Mouse (Mus musculus) thymus, adult 18-20 months (tissue): ENCODE measurements around the gene Gpr6.

Experiments
- DNase-seq, 2 experiments: peaks; one replicate each; pipeline ENCODE4 v3.0.0; 2022; ENCODE audit warnings: mixed read lengths in 2 of 2

The Gpr6 gene

DNA sequence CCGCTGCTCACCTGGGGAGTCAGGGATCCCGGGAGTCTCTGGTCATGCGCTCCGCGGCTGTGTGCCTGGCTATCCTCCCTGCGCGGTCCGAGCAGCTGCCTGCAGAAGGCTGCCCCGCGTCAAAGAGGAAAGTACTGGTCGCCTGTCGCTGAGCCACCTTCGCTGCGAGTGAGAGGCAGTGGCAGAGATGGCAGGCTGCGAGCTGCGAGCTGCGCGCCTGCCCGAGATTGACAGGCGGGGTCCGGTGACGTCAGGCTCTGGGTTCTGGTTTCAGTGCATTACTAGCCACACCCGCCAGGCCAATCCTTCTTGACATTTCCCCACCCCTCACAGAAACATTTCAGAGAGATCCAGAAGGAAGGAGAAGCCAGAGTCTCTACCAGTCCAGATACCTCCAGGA, at the start of gene Gpr6:
Gene Gpr6 (minus strand): TSS at position 170 of the 400 bp plus-strand sequence.
- DNase-seq = no peak

- no peak for DNase-seq
Measured at GRCm38 (mm10) chr10:41100060-41100459, 28.0 kb upstream of the Gpr6 start.

DNA sequence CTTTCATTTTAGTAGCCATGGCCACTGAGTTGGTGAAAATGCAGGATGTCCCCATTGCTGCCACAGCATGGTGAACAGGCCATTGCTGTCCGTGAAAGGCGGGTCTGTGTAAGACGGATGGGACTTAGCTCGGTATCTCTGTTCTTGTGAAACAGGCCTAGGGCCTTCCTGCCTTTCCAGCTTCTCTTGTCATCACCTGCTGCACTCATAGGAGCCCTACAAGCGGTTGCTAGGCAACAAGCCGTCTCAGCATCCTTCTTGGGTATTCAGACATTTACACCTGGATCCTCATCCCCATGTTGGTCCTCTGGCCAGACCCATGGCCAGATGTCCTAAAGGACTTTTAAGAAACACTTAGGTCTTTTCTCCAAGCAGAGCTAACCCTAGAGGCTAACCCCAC, 26.1 kb upstream of the Gpr6 start:
- DNase-seq = no peak

DNA sequence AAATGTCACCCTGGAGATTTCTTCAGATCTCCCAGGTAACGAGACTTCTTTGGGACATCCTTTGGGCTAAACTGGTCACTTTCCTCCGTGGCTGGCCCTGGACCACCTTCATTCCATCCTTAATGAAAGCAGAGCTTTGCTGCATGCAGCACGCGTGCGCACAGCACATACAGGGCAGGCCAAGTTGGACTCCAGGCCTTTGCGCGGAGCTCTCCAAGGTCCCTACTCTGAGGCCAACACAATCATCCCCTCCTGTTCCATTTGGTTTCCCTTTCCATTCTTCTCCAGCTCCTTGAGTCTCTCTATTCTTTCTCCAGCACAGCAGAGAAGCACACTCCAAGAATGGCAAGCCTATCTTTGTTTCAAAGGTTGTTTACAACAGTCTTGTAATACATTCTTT, 16.8 kb upstream of the Gpr6 start:
- no peak for DNase-seq

DNA sequence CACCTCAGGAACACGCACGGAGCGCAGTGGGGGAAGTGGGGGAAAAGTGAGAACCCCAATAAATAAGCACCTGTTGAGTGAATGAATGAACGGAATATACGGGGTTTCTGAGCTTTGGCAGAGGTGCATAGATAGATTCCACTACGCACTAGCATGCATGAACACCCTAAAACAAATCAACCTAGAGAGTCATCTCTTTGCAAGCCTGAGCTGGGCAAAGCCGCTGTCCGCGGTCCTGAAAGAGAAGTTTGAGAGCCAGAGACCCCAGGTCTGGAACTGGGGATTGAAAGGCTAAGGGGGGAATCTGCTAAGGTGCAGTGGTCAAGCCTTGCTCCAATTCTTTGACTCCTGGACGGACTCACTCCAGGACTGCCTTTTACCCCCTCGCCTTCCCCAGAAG, 389 bp downstream of the Gpr6 start:
- DNase-seq = no peak

DNA sequence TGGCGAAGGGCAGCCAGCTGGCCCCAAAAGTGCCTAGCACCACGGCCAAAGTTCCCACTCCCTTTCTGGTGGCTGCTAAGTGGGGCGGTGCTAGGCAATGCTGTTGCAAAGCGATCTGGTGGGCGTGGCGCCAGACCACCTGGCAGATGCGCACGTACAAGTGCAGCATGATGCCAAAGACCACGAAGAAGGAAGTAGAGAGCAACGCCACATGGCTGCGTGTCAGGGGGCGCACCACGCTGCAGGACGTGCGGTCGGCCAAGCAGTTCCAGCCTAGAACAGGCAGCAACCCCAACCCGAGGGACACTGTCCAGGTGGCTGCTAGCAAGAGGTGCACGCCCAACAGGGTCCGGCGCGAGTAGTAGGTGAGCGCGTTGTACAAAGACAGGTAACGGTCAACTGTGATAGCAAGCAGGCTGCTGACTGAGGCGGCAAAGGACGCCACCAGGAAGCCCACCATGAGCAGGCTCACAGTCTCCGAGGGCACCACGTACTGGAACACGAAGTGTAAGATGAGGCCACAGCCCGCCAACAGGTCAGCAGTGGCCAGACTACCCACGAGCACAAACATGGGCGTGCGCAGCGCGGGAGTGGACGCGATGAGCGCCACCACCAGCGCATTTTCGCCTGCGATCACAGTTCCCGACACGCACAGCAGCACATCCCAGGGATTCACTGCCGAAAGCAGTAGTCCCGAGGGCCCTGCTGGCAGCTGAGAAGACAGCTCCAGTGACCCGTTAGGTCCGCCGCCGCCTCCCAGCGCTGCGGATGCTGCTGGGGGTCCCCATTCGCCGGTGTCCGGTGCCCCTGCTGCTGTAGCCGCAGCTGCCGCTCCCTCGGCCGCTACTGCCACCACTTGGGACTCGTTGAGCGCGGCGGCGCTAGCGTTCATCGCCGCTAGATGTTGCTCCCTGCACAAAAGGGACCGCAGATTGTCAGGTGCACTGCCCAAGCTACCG, 1.1 kb downstream of the Gpr6 start:
- DNase-seq = no peak

DNA sequence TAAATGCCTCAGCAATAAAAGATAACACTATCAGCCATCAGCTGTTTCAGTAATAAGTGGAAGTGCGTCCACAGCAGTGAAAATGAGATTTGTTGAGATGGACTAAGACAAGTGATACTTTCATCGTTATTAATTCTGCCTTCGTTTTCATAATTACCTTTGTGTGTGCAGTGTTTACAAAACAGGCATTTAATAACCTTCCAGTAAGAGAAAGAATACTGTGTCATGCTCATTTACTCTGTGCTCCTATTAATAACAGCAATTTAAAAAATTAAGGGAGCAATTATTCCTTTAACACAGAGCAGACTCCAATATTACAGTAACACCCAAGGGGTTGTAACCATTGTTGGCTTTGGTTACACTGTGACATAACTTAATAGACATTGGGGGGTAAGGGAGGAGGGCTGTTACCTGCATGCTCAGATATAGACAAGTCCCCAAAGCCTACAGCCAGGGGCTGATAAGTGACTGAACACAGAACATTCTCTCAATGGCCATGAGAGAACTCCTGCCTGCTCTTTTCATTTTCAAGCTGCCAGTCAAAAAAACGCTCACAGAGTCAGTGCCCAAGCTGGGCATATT, 11.7 kb downstream of the Gpr6 start:
- DNase-seq = no peak

DNA sequence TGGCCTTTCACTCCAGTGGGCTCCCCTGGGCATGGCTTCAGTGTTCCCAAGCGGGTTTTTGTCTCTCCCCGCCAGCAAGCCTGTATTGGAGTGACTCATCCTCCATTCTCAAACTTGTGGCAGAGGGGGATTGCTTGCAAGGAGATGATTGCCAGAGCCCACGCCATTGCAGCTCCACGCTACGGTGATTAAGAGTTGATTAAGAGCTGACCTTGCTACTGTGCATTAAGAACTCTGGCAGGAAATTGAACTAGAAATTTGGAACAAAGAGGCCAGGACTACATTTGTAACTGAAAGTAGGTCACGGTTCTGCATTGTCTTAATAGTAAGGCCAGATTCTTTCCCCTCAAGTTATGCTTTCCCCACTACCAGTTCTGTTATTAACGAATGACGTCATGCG, 16.5 kb downstream of the Gpr6 start:
- no peak for DNase-seq

- DNase-seq = no peak
Measured at GRCm38 (mm10) chr10:41054005-41054404, 18.1 kb downstream of the Gpr6 start.

- DNase-seq = no peak
Measured at GRCm38 (mm10) chr10:41042272-41042671, 29.8 kb downstream of the Gpr6 start.

DNA sequence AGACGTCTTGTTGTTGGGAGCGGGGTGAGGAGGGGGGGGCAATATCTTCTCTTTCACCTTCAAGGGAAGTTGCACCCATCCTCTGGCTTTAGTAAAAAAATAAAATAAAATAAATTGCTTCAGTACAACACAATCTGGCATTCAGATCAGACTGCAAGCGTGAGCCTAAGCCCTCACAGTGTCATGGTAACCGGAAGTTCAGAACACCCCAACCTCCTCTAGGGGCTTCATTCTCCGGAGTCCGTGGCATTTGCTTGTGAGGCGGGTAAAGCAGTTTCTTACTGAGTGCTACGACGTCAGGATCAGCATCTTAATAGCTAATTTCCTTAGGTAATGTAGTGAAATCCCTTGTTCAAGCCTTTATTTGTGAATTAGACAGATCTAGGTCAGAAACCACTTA, 30.6 kb downstream of the Gpr6 start:
- no peak for DNase-seq

DNA sequence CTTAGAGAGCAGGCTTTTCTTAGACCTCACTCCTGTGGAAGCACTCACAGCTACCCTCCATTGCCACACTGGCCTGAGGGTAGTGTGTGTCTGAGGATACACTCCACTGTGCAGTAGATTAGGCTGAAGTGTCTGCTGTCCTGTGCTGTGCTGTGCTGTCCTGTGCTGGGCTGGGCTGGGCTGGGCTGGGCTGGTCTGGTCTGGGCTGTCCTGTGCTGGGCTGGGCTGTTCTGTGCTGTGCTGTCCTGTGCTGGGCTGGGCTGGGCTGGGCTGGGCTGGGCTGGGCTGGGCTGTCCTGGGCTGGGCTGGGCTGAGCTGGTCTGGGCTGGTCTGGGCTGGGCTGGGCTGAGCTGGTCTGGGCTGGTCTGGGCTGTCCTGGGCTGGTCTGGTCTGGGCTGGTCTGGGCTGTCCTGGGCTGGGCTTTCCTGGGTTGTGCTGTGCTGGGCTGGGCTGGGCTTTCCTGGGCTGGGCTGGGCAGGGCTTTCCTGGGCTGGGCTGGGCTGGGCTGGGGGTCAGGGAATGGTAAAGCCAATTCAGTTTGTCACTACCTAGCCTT, 31.5 kb downstream of the Gpr6 start:
- DNase-seq = no peak

DNA sequence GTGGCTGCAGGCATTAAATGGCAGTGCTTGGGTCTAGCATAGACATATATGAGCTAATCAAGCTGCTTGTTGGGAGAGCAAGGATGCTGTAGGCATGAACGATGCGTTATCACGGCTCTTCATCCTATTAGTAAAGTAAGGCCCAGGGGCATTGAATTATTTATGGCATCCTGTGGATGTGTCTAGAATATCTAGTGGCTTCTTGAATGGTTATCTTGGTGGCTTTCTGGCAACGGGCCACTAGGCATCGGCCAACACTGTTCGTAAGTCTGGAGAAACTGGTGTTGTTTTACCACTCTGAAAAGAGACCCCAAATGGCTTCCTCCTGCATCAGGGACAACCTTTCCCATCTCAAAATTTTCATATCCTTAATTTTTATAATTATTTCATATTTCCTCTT, 33.6 kb downstream of the Gpr6 start:
- DNase-seq = no peak

DNA sequence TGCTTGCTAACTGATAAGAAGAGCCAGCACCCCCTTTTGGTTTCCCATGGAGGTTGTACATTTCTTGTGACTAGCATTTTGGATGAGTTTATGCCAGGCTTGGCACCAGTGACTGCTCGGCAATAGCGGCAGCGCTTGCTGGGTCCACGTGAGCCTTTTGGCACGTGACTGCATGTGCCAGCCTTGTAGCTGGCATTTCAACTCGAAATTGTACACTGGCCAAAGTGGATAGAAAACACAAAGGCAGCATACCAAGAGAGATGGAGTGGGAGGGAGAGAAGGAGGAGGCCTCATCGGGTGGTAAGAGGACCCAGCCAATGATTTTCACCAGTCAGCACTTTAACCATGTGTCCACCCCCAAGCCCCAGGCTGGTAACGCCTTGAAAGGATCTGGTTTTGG, 34.4 kb downstream of the Gpr6 start:
- no peak for DNase-seq

DNA sequence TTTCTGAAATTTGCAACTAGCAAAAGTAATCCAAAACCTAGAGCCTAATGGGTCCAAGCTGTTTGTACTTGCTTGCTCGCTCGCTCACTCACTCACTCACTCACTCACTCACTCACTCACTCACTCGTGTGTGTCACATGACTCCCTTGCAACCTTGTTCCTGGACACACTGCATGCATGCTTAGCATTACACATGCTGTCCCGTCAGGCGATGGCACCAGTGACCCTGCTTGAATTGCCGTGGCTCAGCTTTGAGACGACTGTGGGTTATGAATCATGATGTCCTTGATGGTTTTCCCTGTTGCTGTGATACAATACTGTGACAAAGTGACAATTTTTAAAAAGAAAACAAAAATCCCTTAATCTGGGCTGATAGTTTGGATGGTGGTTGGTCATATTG, 39.3 kb downstream of the Gpr6 start:
- no peak for DNase-seq

DNA sequence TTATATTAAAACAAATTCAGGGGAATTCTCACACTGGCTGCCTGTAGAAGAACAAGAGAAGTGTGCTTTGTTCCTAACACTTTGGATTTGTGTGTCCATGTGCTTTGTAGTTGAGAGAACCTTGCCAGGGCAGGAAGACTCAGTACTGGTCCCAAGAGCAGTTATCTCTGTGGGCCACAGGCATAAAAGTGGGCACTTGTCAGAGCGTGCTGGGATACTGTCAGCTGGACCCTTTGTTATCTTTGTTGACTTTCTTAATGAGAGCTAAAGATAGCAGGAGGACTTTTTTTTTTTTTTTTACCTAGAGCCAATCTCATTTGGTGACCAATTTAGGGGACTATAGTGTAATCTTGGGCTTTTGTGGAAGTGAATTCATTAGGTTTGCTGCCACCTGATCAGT, 47.2 kb downstream of the Gpr6 start:
- DNase-seq = no peak

DNA sequence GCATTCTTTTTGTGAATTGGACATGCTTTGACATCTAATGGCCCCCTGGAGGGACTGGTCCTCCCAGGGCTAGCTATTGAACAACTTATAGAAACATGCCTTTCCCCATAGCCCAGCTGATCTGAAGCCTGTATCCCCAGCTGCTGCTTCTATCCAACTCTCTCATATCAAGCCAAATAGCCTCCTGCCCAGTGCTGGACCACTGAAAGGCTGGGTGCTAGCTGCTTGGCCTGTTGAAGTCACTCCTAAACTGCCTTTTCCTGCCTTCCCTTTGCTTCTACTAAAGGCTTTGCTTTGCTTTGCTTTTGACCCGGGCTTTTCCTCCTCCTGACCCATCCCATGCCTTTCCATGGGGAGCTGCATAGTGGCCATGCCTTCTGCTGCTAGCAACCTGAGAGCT, 47.7 kb downstream of the Gpr6 start:
- DNase-seq = no peak

DNA sequence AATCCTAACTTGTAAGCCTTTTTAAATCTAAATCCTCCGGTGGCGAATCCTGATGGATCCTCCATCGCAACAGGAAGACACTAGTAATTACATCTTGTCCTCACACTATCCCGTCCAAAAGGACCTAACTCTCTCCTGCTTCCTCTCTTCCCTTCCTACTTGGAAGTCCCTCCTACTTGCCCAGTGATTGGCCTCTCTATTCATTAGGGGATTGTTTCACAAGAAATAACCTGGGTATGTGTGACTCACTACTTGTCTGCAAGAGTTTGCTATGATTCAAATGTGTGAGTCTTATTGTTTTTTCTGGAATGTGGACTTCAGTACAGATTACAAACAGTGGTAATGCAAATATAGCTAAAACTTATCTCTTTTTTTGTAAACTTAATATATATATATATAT, 49.9 kb downstream of the Gpr6 start:
- DNase-seq = no peak
